Mouse (Mus musculus): Measurements from ENCODE around the gene Slc9a8.

The Slc9a8 gene

GRCm38 (mm10) chr2:167506546-167507260 is 85.2 kb downstream of the Slc9a8 start:
- DNase-seq (ENCODE audit: extremely low read depth, low read depth, low spot score), result no peak

- DNase-seq (ENCODE audit: extremely low read depth, low read depth, low spot score), result no peak
Measured at GRCm38 (mm10) chr2:167507719-167508385, 86.3 kb downstream of the Slc9a8 start.

GRCm38 (mm10) chr2:167508569-167508968 is 87.1 kb downstream of the Slc9a8 start:
- DNase-seq (ENCODE audit: extremely low read depth, low read depth, low spot score), result no peak

- no peak for DNase-seq (ENCODE audit: extremely low read depth, low read depth, low spot score)
Measured at GRCm38 (mm10) chr2:167510485-167510884, 89.0 kb downstream of the Slc9a8 start.

- DNase-seq (ENCODE audit: extremely low read depth, low read depth, low spot score), result no peak
Measured at GRCm38 (mm10) chr2:167512365-167512764, 90.9 kb downstream of the Slc9a8 start.

- DNase-seq (ENCODE audit: extremely low read depth, low read depth, low spot score), result no peak
Measured at GRCm38 (mm10) chr2:167512970-167513369, 91.5 kb downstream of the Slc9a8 start.

GRCm38 (mm10) chr2:167514641-167515040 is 93.1 kb downstream of the Slc9a8 start:
- DNase-seq (ENCODE audit: extremely low read depth, low read depth, low spot score), result no peak

GRCm38 (mm10) chr2:167515688-167516087 is 94.2 kb downstream of the Slc9a8 start:
- DNase-seq (ENCODE audit: extremely low read depth, low read depth, low spot score), result no peak

GRCm38 (mm10) chr2:167519606-167520252 is 98.2 kb downstream of the Slc9a8 start:
- DNase-seq (ENCODE audit: extremely low read depth, low read depth, low spot score), result no peak
